Mouse (Mus musculus): ENCODE measurements around the gene Capn2.

- TF ChIP-seq CTCF (conservative IDR thresholded peaks at IDR 0.05; ENCODE audit: insufficient read depth, insufficient read length, low read depth, low read length) (no peak), POLR2A (IDR thresholded peaks at IDR 0.05; ENCODE audit: low read depth, low read length) (no peak)
Observed at GRCm38 (mm10) chr1:182511073-182511472, 6.3 kb downstream of the Capn2 start.
